Mouse (Mus musculus) CH12.LX (cell line): ENCODE measurements around the gene Elavl4.

Experiments used
- CTCF ChIP-seq, 2 experiments: IDR thresholded peaks in 1 of 2; conservative IDR thresholded peaks in 1 of 2; 2 replicates each; pipeline ENCODE4 v1.5.1; 2011 to 2012; ENCODE audit warnings: low read depth in 2 of 2, low read length in 2 of 2, improper control_type of control experiment in 1 of 2, inconsistent platforms in 1 of 2, mild to moderate bottlenecking in 1 of 2, moderate library complexity in 1 of 2
- ELF1 ChIP-seq: IDR thresholded peaks from 2 replicates; pipeline ENCODE4 v1.6.1; 2014; ENCODE audit warnings: low read depth, mild to moderate bottlenecking, inconsistent platforms, low read length, improper control_type of control experiment
- EP300 ChIP-seq: IDR thresholded peaks from 2 replicates; pipeline ENCODE4 v1.6.1; 2011; ENCODE audit warnings: low read length, improper control_type of control experiment
- MAX ChIP-seq: IDR thresholded peaks from 2 replicates; pipeline ENCODE4 v1.6.1; 2011; ENCODE audit warnings: low read length, improper control_type of control experiment
- NRF1 ChIP-seq: IDR thresholded peaks from 2 replicates; pipeline ENCODE4 v1.6.1; 2014; ENCODE audit warnings: low read depth, mild to moderate bottlenecking, inconsistent platforms, low read length, improper control_type of control experiment, moderate library complexity
- POLR2A ChIP-seq: IDR thresholded peaks from 2 replicates; pipeline ENCODE4 v1.6.1; 2011; ENCODE audit warnings: low read depth, mild to moderate bottlenecking, improper control_type of control experiment, low read length
- POLR2AphosphoS2 ChIP-seq: IDR thresholded peaks from 2 replicates; pipeline ENCODE4 v1.6.1; 2011; ENCODE audit warnings: low read depth, low read length, improper control_type of control experiment
- SMC3 ChIP-seq: IDR thresholded peaks from 2 replicates; pipeline ENCODE4 v1.6.1; 2011; ENCODE audit warnings: low read depth, low read length, improper control_type of control experiment
- TBP ChIP-seq: conservative IDR thresholded peaks from 2 replicates; pipeline ENCODE4 v1.6.1; 2011; ENCODE audit warnings: low read depth, low read length, improper control_type of control experiment
- USF1 ChIP-seq: IDR thresholded peaks from 2 replicates; pipeline ENCODE4 v1.6.1; 2014; ENCODE audit warnings: low read depth, mild to moderate bottlenecking, inconsistent platforms, low read length, improper control_type of control experiment

- no peak for TF ChIP-seq POLR2A
- TF ChIP-seq USF1, result no peak
- TF ChIP-seq TBP, result no peak
- TF ChIP-seq ELF1, result no peak
- TF ChIP-seq MAX, result no peak
- no peak for TF ChIP-seq EP300
- no peak for TF ChIP-seq CTCF (conservative IDR thresholded peaks at IDR 0.05 in 1 of 2, IDR thresholded peaks at IDR 0.05 in 1 of 2; ENCODE audit: low read depth in 2 of 2, low read length in 2 of 2)
- no peak for TF ChIP-seq SMC3
- TF ChIP-seq POLR2AphosphoS2, result no peak
- no peak for TF ChIP-seq NRF1
Measured at GRCm38 (mm10) chr4:110284446-110284845, 67.3 kb downstream of the Elavl4 start.
